Mouse (Mus musculus): ENCODE data around the gene Ntf3. TPM values are rescaled to one million over a fixed set of nuclear protein-coding genes. Genes with fewer than 3 reads are reported as not detected.

The Ntf3 gene
- total RNA-seq (2021): 10 to 100 TPM; 12.5 to 14.0 TPM
- long read RNA-seq, experiment 1, transcript Ntf3-203 (2 exons, 1,343 nt): major isoform, 6 of 7 reads
- long read RNA-seq, experiment 1, partial matches to known transcripts: 0 of 7 reads
- long read RNA-seq, experiment 1, other reads (novel, unspliced or antisense): 1 of 7 reads
- long read RNA-seq, experiment 2, transcript Ntf3-203 (2 exons, 1,343 nt): major isoform, 14 of 18 reads
- long read RNA-seq, experiment 2, partial matches to known transcripts: 0 of 18 reads
- long read RNA-seq, experiment 2, other reads (novel, unspliced or antisense): 4 of 18 reads

DNA sequence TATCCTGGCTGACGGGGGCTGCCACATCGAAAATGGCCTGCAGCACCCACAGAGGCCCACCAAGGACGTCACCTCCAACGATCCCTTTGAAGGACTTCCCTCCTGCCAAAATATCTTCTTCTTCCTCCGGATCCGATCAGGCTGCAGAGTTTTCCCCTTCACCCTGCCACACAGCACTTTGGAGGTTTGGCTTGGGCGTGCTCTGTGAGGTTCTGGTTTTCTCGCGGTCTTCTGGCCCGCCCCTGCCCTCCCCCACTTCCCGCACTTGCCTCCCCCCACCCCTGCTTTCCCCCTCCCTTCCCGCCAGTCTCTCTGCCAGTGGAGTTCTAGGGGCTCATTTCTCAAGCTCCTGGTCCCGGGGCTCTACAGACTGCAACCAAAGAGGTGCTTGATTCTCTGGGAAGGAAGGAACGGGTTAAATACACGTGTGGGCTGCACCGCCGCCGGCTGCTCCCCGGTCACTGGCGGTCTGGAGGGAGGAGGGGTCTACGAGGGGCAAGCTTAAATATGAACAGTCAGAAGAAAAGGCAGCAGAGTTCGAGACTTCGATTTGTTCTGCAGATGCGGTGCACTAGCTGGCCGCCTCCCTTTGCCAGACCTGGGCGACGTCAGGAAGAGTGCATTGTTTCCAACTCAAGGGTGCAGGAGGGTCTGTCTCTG lies at the start of gene Ntf3:
Gene Ntf3, minus strand, starts transcription at position 363 of the 660 bp plus-strand sequence.
- no peak within 1 kb of the TSS; the same call in 1 of the 2 replicates for H3K4me3 ChIP-seq
- no peak within 1 kb of the TSS for H3K27ac ChIP-seq
- TF ChIP-seq CTCF (conservative IDR thresholded peaks at IDR 0.05): no peak
- no peak for DNase-seq (ENCODE audit: low spot score in 2 of 2)

- Histone ChIP-seq H3K27ac (no peak overlapping the region), H3K4me3 (no peak overlapping the region)
- no peak for DNase-seq (ENCODE audit: low spot score in 2 of 2)
- TF ChIP-seq CTCF (conservative IDR thresholded peaks at IDR 0.05): no peak
These were observed 46.6 kb upstream of the Ntf3 start for GRCm38 (mm10) chr6:126213330-126213729.

DNA sequence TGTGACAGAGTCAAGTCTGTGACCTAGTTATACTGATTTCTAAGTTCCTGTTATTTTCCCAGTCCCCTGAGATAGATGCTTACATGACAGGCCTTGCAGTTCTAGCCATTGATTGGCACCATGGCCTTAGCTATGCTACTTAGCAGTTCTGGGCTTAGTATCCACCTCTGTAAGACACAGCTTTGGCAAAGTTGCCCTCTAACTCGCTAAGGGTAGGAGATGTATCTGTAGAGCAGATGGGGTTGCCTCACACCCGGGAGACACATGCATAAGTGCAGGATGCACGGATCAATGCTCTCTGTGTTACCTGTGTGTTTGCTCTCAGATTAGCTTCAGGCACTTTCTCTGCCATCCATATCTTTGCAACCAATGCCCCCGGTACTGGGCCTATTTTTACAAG lies 36.7 kb upstream of the Ntf3 start:
- no peak for TF ChIP-seq CTCF (conservative IDR thresholded peaks at IDR 0.05)
- H3K27ac ChIP-seq: no peak overlapping the region
- no peak for DNase-seq (ENCODE audit: low spot score in 2 of 2)
- H3K4me3 ChIP-seq: no peak overlapping the region

DNA sequence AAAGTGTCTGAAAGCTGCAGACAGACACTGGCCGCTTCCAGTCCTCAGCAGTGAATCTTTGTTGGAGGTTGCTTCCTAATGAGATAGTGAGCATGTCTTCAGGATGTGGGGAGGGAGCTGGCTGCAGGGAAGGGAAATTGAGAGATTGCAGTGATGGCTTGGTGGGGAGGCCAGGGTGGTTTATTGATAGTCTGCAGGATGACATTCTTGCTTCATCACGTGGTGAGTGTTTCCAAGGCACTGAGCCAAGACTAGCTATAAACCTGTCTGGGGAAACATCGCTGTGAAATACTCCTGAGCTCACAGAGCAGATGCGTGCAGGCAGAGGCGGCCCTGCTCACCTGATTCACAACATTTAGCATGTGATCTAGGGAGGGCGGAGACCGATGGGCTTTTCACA lies 36.2 kb upstream of the Ntf3 start:
- Histone ChIP-seq H3K27ac (no peak overlapping the region), H3K4me3 (no peak overlapping the region)
- no peak for TF ChIP-seq CTCF (conservative IDR thresholded peaks at IDR 0.05)
- DNase-seq (ENCODE audit: low spot score in 2 of 2): no peak

GRCm38 (mm10) chr6:126201721-126202120 lies 35.0 kb upstream of the Ntf3 start:
- TF ChIP-seq CTCF (conservative IDR thresholded peaks at IDR 0.05): no peak
- H3K27ac ChIP-seq: no peak overlapping the region
- DNase-seq (ENCODE audit: low spot score in 2 of 2): no peak
- H3K4me3 ChIP-seq: no peak overlapping the region

DNA sequence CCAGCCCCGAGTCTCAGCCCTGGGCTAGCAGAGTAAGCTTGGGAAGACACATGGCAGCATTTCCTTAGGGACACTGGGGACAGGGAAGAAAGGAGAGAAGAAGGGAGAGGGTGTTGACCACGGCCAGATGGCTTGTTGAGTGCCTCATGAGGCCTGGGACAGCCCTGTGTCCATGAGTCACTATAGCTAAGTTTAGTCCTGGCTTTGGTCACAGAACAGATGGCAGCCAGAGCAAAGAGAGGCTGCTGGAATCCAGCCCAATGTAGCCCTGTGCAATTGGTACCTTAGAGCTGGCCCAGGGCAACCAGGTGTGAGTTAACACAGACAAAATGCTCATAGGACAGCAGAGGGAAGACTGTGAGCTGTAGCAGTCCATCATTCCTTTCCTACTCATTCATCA lies 33.2 kb upstream of the Ntf3 start:
- TF ChIP-seq CTCF (conservative IDR thresholded peaks at IDR 0.05): no peak
- no peak for DNase-seq (ENCODE audit: low spot score in 2 of 2)
- Histone ChIP-seq H3K4me3 (no peak overlapping the region), H3K27ac (no peak overlapping the region)

DNA sequence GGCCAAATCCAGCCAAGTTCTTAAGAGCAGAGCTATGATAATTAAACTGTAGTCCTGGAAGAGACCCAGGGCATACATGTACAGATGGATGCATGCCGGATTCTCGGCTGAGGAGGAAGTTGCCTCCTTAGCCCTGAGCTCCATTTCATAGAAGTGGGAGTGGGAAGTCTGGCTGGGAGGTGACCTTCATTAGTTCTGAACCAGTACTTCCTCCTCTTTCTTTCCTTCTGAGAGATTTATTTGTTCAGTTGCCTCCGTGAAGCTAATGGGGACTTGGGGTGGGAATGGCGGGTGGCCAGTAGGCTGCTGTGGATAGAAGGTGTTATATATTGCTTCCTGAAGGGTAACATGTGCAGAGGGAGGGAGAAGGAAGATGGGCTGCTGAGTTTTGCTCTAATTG lies 28.1 kb upstream of the Ntf3 start:
- no peak for DNase-seq (ENCODE audit: low spot score in 2 of 2)
- H3K4me3 ChIP-seq: no peak overlapping the region
- TF ChIP-seq CTCF (conservative IDR thresholded peaks at IDR 0.05): no peak
- H3K27ac ChIP-seq: no peak overlapping the region

GRCm38 (mm10) chr6:126190218-126190871 lies 23.6 kb upstream of the Ntf3 start:
- no peak for DNase-seq (ENCODE audit: low spot score in 2 of 2)
- Histone ChIP-seq H3K27ac (no peak overlapping the region), H3K4me3 (no peak overlapping the region)
- no peak for TF ChIP-seq CTCF (conservative IDR thresholded peaks at IDR 0.05)

DNA sequence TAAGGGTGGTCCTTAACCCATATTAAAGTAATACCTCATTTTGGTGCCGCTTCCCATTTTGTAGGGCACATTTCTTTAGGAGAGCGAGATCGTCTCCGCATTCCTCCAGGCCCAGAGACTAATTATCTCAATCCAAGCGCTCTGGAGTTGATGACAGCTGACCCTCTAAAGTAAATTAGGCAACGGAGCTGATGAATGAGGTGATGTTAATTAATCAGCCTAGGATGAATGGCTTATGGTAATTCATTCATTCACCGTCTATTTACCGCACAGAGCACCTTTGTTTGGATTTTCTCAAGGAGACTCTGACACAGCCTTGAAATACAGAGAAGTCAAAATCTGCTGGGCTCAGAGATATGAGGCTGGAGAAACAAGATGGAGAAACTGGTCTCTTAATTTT lies 20.7 kb upstream of the Ntf3 start:
- Histone ChIP-seq H3K4me3 (no peak overlapping the region), H3K27ac (no peak overlapping the region)
- no peak for DNase-seq (ENCODE audit: low spot score in 2 of 2)
- TF ChIP-seq CTCF (conservative IDR thresholded peaks at IDR 0.05): no peak

DNA sequence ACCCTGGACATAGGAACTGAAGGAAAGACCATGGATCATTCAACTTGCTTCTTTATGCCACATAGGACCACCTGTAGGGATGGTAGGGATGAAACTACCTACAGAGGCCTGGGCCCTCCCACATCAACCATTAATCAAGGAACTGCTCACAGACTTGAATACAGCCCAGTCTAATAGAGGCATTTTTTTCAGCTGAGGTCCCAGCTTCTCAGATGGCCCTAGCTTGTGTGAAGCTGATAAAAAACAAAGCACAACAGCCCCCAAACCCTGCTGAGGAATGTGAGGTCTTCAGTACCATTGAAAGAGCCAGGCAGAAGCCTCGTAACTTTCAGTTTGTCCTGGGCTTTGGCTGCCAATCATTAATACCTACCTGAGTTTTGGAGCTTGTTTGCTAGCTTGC lies 19.4 kb upstream of the Ntf3 start:
- no peak for DNase-seq (ENCODE audit: low spot score in 2 of 2)
- no peak for TF ChIP-seq CTCF (conservative IDR thresholded peaks at IDR 0.05)
- Histone ChIP-seq H3K4me3 (no peak overlapping the region), H3K27ac (no peak overlapping the region)

GRCm38 (mm10) chr6:126172071-126172470 lies 5.4 kb upstream of the Ntf3 start:
- DNase-seq (ENCODE audit: low spot score in 2 of 2): no peak
- Histone ChIP-seq H3K27ac (no peak overlapping the region), H3K4me3 (no peak overlapping the region)
- no peak for TF ChIP-seq CTCF (conservative IDR thresholded peaks at IDR 0.05)

DNA sequence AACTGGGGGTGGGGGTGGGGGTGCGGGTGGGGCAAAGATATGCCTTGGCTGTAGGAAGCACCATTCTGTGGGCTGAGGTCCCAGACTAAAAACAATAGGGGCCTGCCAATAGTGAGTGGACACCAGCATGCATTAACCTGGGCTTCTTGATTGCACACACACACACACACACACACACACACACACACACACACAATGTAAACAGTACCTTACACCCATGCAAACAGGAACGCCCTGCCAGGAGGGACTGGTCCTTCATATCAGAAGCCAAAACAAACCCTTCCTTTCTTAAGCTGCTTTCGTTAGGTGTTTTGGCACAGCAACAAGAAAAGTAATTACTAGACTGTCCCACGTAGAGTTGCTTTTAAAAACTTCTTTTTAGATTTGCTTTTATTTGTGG lies 4.1 kb upstream of the Ntf3 start:
- no peak overlapping the region for H3K27ac ChIP-seq
- H3K4me3 ChIP-seq: no peak overlapping the region
- no peak for DNase-seq (ENCODE audit: low spot score in 2 of 2)
- no peak for TF ChIP-seq CTCF (conservative IDR thresholded peaks at IDR 0.05)

DNA sequence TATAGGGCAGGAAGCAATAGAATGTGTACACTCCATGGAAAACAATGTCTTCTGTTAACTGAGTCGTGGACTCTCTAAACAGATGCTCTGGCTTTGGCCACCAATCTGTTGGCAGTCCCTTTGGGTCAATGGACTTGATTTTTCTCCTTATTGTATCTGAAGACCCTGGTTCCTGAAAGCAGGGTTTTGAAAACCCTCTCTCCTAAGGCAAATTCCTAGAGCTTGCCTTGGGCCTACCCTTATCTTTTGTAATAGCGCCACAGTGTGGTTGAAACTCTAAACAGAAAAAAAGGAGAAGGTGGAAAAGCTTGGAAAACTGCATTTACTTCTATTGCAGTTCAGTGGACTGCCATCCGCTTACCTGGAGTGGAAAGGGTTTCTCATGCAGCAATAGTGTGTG lies 1.0 kb upstream of the Ntf3 start:
- Histone ChIP-seq H3K4me3 (no peak overlapping the region), H3K27ac (no peak overlapping the region)
- DNase-seq (ENCODE audit: low spot score in 2 of 2): peak; percentile 55 to 66
- TF ChIP-seq CTCF (conservative IDR thresholded peaks at IDR 0.05): peak; percentile 85

DNA sequence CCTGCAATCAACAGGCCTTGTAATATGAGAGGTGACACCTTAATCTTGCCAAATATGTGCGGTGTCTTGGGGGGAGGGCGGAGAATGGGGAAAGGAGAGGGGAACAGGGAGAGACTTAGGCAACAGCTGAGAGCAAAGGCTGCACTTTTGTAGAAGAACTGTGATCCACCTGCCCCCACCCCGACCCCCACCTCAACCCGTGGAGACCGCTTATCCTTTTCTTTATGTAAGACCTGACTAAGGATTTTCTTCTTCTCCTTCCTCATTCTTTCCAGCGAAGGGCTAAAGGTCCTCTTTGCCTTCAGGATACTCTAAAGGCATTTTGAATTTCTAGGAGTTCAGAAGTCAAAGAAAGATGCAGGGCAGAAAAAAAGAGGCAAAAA lies 489 bp upstream of the Ntf3 start:
- H3K27ac ChIP-seq: no peak overlapping the region
- TF ChIP-seq CTCF (conservative IDR thresholded peaks at IDR 0.05): no peak
- no peak for DNase-seq (ENCODE audit: low spot score in 2 of 2)
- no peak overlapping the region for H3K4me3 ChIP-seq

Data from layer of hippocampus, adult 2 months (tissue).